Mouse (Mus musculus) bone marrow macrophage, adult 2 months (primary cell): ENCODE results near the gene F2r. TPM values are rescaled to one million over a fixed set of nuclear protein-coding genes. Genes with fewer than 3 reads are reported as not detected.

Source experiments
- H3K27ac ChIP-seq: 2 replicates; pipeline ENCODE4 v1.5.1; 2012; ENCODE audit warnings: low read depth, low read length; ENCODE audit not compliant: insufficient read depth
- H3K4me1 ChIP-seq: 2 replicates; pipeline ENCODE4 v1.6.1; 2012; ENCODE audit warnings: low read length; ENCODE audit not compliant: control insufficient read depth, insufficient read depth
- H3K4me3 ChIP-seq: 2 replicates; pipeline ENCODE4 v1.5.1; 2012; ENCODE audit warnings: mild to moderate bottlenecking, low read length, moderate library complexity; ENCODE audit not compliant: insufficient read depth
- CTCF ChIP-seq: IDR thresholded peaks from 2 replicates; pipeline ENCODE4 v1.5.1; 2012; ENCODE audit warnings: low read depth, mild to moderate bottlenecking, low read length, moderate library complexity
- POLR2A ChIP-seq: IDR thresholded peaks from 2 replicates; pipeline ENCODE4 v1.6.1; 2012; ENCODE audit warnings: mild to moderate bottlenecking, low read depth, low read length, borderline replicate concordance
- polyA plus RNA-seq: library from polyadenylated mRNA; stranded (reverse); fragments of >200 nt; gene quantifications from 2 replicates; pipeline ENCODE4 v1.2.4, GENCODE M21; 2012; ENCODE audit not compliant: missing spikeins, insufficient read depth, insufficient read length

Gene F2r
- polyA plus RNA-seq, 1 experiment, result 0.21 TPM

- TF ChIP-seq POLR2A (no peak), CTCF (no peak)
- Histone ChIP-seq H3K4me1 (no peaks in the 10 kb centered on the region), H3K27ac (no peak overlapping the region), H3K4me3 (no peak overlapping the region)
Measured at GRCm38 (mm10) chr13:95646687-95647111, 28.4 kb upstream of the F2r start.

DNA sequence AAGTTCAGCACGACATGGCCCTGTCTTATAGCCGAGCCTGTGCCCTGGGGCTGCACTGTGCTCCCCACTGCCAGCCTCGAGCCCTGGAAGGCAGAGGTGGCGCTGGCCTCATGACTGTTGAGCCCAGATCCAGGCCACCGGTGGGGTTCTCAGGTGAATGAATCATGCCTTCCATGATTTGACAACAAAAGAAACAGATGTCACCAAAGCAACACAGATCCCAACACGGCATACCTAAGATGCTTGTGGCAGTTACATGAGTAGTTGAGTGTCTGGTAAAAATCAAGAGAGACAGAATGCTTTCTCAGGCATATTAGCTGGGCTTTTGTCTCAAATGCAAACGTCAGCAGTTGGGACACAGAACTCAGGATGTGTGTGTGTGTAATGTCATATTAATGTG is 25.5 kb upstream of the F2r start:
- no peak overlapping the region for H3K27ac ChIP-seq
- no peak for TF ChIP-seq POLR2A
- TF ChIP-seq CTCF, result no peak

GRCm38 (mm10) chr13:95641061-95641986 is 23.0 kb upstream of the F2r start:
- no peak for TF ChIP-seq CTCF
- TF ChIP-seq POLR2A, result no peak
- Histone ChIP-seq H3K4me3 (no peak overlapping the region), H3K4me1 (peaks cover 17% of the 10 kb centered on the region), H3K27ac (no peak overlapping the region)

More for the DNA sequence above, 25.5 kb upstream of the F2r start:
- Histone ChIP-seq H3K4me1 (peaks cover 10% of the 10 kb centered on the region), H3K4me3 (no peak overlapping the region)

DNA sequence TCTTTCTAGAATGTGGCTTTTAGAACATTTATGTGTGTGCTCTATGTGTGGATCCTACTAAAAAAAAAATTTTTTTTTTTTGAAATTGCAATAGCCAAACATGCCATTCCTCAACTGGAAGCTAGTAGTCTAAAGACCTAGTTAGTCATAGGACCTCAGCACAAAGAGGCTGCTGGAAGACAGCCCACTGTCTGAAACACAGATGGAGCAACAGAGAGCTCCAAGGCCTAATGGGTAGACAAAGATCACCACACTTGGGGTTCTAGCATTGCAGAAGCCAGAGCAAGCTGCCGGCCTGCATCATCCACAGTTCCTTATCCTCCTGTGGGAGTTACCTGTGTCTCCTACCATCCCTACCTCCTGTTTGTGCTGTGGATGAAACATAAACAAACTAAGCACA is 22.1 kb upstream of the F2r start:
- Histone ChIP-seq H3K27ac (no peak overlapping the region), H3K4me3 (no peak overlapping the region), H3K4me1 (peaks cover 17% of the 10 kb centered on the region)
- TF ChIP-seq POLR2A (no peak), CTCF (no peak)

GRCm38 (mm10) chr13:95639336-95640116 is 21.2 kb upstream of the F2r start:
- H3K4me3 ChIP-seq, result no peak overlapping the region
- H3K4me1 ChIP-seq, result peaks cover 18% of the 10 kb centered on the region
- peak overlapping the region; percentile 59 for H3K27ac ChIP-seq
- TF ChIP-seq POLR2A (no peak), CTCF (no peak)

- Histone ChIP-seq H3K4me1 (peaks cover 19% of the 10 kb centered on the region), H3K4me3 (no peak overlapping the region), H3K27ac (peak overlapping the region; percentile 59)
- TF ChIP-seq POLR2A (no peak), CTCF (no peak)
Measured at GRCm38 (mm10) chr13:95638894-95639293, 20.6 kb upstream of the F2r start.

- H3K4me1 ChIP-seq, result peaks cover 19% of the 10 kb centered on the region
- H3K4me3 ChIP-seq, result no peak overlapping the region
- H3K27ac ChIP-seq, result no peak overlapping the region
- TF ChIP-seq CTCF (no peak), POLR2A (no peak)
Measured at GRCm38 (mm10) chr13:95637737-95638136, 19.4 kb upstream of the F2r start.

DNA sequence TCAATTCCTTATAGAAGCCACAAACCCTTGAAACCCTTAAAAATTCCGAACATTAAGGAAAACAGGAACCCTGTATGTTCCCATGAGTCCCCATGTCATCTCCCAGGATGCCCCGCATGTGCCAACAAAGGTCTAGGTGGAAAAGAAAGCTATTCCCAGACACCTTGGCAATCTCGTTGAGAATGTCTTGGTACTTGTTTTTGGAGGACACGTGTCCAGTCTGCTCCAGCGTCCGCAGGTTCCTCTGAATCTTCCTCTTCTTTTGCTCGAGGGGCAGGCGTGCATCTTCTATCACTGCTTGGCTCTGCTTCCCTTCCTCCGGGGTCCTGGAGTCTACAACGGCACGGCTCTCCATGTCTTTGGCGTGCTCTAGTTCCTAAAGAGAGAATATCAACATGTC is 17.0 kb upstream of the F2r start:
- Histone ChIP-seq H3K4me3 (no peak overlapping the region), H3K27ac (no peak overlapping the region), H3K4me1 (peaks cover 19% of the 10 kb centered on the region)
- TF ChIP-seq CTCF (no peak), POLR2A (no peak)

DNA sequence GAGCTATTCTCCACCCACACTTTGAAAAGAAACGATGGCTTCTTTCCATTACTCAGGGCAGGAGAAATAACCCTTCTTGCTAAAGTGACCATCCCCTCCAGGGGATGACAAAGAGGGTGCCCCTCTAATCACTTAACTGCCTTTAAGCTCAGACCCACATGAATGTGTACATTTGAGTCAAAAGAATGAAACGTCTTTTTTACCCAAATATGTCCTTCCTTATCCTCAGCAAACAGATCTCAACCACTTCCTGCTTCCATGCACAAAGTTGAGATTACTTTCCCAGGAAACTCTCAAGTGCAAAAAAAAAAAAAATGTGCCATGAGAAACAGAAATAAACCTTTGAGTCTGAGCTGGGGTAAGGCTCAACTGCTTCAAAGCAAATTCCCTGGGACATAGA is 16.2 kb upstream of the F2r start:
- Histone ChIP-seq H3K4me1 (peaks cover 16% of the 10 kb centered on the region), H3K4me3 (no peak overlapping the region), H3K27ac (no peak overlapping the region)
- TF ChIP-seq CTCF, result no peak
- no peak for TF ChIP-seq POLR2A

DNA sequence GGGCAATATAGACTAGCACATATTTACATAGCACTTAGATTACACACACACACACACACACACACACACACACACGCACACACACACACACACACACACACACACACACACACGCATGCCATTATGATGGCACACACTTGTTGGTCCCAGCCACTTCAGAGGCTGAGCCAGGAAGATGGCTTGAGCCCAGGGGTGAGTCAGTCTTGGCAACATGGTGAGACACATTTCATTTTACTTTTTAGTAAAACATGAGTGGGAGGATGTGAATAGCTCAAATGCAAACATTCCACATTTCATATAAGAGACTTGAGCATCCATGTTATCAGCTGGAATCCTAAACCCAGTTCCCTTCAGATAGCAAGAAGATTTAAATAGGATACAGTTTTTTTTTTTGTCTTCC is 15.1 kb upstream of the F2r start:
- peaks cover 6% of the 10 kb centered on the region for H3K4me1 ChIP-seq
- H3K4me3 ChIP-seq, result no peak overlapping the region
- H3K27ac ChIP-seq, result no peak overlapping the region
- TF ChIP-seq CTCF (no peak), POLR2A (no peak)
